Mouse (Mus musculus): ENCODE measurements at regions not wholly inside any gene's neighbourhood (a gene's known extent, or its start where the extent isn't known, plus 50 kb on each side); places are given as distances from the start of the nearest gene placed in this dataset.

DNA sequence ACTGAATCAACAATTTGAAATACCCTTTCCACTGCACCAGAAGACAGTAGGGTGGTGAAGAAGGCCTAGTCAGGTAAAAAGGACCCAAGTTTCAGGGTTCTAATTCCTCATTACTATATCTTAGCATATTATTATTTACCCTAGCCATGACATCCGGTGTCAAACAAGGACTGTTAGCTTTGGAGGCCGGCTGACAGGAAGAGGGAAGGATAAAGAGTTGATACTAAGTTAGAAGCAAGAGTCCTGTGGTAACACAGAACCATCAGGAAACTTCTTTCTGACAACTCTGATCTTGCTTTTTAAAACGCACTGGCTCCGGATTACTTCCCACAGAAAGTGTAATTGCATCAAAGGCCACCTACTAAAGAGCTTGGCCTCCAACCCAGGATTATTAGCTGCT is 230.6 kb upstream of the Adgrl2 start:
- DNase-seq = peak; percentile 7 to 12

DNA sequence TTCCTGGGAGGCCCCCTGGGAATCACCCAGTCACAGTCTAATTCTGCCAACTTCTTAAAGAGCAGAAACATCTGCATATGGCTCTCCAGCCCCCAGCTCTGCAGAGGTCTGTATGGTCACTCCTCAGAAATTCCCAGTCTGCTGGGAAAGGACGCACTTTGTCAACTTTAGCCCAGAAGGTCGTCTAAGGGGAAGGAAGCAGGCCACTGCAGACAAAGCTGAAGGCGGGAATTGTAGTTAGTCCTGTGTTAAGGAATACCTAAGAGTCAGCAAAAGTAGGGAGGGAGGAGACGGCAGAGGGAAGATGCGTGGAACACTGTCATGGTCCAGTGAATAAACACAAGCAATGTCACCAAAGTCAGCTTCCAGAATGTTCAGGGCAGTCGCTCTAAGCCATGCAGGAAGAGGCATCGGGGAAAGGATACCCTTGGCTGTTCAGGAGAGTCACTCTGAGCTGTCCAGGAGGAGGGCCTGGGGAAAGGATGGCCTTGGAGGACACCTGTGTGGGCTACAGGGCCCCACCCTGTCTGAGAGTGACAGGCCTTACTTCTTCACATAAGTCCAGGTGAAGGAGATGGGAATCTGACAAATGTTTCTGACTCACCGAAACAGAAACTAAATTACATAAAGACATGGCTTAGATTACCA is 230.1 kb upstream of the Adgrl2 start:
- peak; percentile 48 to 57 for DNase-seq

DNA sequence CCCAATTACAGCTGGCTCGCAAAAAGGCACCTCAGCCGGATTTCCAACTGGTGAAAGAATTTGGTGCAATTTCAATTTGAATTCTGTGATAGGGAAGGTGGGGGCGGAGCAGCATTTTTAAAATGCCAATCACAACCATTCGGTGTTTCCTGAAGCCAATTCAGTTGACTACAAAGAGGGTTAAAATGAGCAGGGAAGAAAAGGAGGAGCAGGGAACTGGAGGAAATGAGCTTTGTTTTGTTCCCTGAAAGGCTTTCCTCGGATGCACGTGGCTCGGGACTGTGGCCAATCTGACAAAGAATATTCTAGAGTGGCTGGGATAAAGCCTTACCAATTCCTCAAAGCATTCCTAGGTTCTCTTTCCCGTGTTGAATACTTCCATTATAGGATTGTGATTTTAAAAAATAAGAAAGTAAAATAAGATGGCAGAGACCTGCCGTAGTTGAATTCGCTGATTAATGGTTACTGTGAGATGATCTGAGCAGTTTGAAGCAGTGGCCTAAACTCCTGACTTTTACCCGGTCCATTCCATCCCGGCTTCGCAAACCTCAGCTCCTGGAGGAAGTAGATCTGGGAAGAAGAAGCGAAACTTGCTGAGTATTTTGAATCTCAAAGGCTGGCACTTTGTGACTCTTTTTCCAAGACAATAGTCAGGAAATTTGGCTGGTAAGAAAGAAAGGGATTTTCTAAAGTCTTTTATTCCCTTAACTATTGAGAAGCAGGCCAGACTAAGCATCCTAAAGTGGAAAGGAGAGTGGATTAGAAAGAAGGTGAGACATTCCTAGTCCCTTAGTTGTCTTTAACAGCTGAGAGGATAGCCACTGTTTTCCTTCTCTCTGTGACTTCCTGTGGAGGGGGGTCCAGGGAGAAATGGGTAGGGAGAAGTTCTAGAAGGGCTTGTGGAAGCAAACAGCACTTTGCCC is 229.3 kb upstream of the Adgrl2 start:
- DNase-seq = peak; percentile 57 to 66

DNA sequence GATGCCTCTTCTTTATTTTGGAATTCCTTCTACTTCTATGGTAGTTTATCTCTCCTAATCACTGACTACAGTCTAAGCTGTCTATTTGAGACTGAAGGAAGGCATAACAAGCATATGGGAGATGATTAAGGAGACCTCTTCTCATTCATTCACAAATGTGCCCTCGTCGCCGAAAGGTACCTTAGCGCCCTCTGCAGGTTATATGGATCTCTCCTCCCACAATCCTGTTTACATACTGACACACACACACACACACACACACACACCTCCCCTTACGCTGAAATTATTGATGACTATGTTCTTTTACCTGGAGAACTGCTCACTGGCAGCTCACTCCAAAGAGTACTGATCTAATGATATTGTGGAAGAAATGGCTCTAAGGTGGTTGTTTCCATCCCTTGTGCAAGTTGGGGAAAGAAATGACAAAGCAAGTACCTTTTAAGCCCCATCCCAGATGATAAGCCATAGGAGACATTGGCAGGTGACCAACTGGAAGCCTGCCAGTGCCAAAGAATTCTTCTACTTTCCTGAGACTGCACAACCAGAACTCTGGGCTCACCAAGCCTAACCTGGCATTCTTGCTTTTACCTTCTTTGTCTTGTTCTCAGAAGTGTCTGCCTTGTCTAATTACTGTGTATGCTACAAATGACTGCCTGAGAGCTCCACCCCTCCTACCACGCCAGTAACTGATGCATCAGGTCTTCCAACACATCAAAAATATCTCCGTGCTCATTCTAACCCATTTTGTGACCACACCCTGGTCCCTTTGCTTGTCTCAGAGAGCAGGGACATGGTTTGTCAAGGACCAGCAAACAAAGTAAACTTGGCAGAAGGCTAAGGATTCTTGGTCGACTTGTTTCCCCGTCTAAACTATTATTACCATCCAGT is 227.8 kb upstream of the Adgrl2 start:
- no peak for DNase-seq

DNA sequence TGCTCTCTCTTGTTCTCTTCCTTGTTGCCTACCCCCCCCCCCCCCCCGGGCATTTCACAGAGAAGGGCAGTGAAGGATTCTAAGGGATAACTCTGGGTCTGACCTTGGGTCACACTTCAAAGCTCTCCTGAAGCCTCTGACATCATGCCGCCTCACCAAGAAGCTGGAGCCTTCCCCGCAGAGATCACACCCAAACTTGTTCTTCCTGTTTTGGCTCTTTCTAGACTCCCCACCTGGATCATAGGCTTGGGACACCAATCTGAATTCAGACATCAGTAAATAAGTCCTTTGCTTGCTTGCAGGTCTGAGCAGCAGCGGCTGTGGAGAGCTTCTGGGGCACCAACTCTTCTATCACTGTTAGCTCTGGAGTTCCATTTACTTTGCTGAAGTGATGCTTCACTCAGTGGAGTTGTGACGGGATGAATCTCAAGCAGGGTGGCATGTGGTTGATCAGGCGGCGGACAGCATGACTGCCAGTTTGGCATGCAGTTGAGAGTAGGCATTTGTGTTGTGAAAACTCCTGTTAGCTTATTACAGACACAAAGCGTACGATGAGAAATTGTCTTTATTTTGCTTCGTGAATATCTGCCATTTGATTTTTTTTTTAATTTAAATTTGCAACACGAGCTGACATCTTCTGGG is 226.5 kb upstream of the Adgrl2 start:
- no peak for DNase-seq

DNA sequence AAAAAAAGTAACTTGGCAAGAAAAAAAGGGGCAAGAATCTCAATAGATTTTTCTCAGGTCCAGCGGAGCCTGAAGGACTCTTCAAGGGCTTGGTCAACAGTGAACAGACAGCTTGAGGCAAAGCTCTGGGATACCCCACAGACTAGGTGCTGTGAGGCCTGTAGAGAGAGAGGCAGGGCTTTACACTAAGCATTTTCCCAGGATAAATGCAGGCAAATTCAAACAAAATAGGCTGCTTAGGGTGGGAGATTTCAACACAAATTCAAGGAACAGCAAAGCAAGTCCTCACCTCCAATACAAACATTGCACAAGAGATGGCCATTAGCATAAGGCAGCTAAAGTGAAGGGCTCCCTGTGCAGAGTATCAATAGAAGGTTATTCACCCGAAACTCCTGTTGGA is 225.3 kb upstream of the Adgrl2 start:
- no peak for DNase-seq

DNA sequence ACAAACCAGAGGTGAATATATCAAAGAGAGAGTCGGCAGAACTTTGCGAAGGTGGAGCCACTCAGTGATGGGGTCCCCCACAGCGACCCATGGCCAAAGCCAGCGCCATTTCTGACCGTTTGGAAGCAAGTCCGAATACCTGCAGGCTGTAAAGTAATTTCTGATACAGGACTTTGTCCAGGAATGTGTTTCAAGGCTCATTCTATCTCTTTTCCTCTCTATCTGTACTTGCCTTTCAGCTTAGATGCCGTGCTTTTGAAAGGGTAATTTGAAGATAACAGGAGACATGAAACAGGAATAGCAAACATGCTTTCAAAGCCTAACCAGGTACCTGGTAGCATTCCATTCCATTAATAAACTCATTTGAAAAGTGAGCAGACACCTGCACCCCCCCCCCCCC is 221.6 kb upstream of the Adgrl2 start:
- no peak for DNase-seq

DNA sequence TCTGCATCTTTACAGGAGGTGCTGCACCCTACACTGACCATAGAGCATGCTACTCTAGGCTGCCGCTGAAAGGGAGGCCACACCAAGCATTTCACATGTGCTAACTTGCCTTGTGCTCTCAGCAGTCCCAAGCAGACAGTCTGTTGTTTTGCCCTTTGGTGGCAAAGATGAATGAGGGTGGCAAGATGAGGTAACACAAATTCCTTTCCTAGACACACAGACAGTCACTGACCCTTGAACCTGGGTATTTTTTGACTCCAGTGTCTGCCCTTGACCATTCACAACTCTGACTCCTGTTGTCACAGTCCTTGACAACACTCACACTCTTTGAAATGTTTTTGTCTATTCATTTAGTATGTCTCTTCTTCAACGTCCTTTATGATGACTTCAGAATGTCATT is 218.9 kb upstream of the Adgrl2 start:
- DNase-seq = no peak

DNA sequence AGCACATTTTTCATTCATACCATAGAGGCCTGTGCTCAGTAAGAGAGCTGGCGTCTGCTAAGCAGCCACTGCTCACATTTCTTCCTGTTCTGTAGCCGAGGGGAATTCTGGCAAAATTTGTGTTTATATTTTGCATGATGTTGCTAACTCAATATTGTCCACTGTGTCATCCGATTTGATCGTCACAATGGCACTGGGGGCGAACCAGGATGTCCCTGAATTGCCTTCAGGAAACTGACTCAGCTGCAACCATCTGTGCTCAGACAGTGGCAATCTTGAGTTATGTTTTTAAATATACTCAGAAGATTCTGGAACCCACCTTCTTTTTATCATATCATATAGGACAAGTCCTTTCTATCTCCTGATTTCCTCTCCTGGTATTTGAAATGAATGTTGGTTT is 213.1 kb upstream of the Adgrl2 start:
- DNase-seq = no peak

DNA sequence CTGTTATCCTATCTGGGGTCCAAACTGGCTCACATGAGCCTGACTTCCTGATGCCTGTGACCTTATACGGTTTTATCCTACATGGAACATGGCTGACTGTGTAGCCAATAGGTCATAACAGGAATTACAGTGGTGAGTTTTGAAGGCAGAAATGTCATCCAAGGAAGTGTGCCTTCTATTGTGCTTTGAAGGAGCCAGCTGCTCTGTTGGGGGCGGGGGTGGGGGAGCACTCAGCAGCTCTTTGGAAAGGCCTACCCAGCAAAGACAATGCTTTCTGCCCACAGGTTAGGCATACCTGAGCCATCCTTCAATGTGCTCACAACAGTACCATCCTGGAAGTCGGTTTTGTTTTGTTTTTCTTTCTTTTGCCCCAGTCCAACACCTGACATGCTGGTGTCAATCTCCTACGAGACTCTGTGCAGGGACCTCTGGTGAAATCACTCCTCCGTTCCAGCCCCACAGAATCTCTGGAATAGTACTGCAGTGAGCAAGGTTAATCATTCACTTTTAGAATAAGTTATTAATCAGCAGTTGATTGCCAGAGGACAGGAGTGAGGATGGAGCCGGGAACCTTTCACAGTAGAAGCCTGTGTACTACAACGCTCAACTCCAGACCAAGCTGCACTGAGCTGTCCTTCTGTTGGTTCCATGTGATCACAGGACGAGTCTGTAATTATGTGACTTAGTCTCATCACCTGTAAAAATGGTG is 206.3 kb upstream of the Adgrl2 start:
- no peak for DNase-seq

DNA sequence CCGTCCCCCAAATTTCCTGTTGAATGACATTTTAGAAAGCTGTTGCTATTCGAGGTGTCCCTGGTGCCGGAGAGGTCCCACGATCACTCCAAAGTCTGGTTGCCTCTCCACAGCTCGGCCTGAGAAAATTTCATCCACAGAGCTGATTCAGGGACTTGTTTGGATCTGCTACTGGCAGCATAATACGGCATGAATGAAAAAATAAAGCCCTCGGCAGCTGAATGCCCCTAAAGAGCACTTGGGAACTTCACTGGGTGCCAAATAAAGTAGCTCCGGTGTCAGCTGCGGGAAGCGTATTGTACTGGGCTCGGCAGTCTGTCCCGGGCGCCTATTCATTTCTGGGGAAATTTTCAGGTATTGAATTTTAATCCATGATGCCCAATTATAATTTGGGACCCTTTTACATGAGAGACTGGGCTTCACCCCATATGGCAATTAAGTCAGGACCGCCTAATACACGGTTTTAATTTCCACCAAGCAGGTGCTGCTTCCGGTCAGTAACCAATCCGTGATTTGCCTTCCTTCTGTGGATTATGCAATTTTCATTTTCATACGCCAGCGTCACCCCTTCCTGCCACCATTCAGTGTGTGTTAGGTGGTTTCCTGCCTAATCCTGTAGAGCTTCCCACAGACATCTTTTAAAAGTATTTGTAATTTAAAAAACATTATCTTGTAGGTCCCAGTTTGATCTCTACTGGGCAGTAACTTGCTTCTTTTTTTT is 200.7 kb upstream of the Adgrl2 start:
- DNase-seq = peak; percentile 7 to 26

DNA sequence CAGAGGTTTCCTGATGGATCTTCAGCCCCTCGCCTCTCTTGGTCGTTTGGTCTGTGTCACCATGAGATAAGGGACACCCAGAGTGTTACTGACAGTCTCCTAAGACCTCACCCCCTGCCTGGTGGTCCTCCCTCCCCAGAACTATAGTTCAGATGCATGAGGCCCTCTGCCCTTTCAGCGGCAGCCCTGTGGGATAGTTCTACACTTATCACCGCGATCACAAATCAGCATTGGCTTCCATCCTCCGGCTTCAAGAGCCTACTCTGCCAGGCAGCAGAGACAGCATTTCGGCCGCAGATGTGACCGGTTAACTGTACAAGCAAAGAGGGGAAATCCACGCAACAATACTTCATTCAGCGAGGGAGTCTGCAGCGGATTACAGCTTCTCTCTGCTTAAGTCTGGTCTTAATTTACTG is 193.8 kb upstream of the Adgrl2 start:
- DNase-seq = no peak

DNA sequence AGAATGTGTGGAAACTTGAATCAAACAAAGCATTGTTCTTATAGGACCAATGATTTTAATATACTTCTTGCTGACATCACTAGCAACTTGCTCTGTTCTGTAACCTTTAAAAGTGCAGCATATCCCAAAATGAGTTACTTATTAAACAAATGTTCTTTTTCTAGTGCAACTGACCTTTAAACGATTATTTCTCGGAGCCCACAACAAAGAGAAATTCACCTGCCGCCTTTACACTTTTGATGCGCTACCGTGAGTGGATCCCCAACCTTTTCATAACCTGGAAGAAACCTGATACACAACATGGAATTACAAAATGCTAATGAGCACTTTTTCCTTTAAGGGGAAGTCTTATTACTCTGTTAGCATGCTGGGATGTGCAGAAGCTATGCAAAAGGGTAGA is 191.7 kb upstream of the Adgrl2 start:
- DNase-seq = no peak

DNA sequence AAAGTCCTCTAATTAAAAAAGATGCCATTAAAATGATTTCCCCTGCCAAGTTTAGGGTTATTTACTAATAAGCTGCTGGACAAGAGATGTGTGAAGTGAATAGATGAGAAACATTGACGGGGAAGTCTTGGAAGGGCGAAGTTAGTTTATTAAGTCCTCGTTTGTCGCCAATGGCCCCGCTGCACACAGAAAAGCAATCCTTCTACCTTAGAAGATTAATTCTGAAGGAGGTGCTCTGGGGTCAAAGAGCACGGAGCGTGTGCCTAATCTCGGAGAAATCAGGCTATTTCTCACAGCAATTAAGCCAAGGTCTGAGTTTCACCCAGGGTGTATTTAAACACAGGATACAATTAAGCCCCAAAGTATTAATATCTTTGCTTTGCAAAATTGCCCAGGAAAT is 189.8 kb upstream of the Adgrl2 start:
- DNase-seq = no peak

DNA sequence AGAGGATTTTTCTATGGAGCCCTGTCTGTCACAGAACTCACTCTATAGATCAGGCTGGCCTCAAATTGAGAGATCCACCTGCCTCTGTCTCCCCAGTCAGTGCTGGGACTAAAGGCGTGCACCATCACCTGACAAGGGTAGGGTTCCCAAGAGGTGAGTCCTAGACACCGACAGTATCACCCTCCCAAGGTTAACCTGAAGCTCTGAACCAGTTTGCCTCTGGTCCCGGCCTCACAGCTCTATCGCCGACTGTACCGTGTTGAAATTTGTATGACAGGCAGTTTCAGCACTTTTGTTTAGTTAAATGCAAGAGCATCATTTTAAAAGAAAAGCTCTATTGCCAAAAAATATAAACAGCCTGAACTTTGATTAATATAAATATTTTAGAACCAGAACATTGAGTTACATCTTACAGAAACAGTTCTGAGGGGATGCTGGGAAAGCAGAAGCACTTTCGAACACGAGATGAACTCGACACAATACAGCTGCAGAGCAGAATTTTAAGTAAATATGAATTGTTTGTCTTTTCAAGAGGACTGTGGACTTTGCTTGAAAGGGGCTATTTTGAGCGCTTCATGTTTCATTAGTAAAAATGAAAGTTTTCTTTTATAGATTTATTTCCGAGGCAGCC is 189.2 kb upstream of the Adgrl2 start:
- DNase-seq = no peak

DNA sequence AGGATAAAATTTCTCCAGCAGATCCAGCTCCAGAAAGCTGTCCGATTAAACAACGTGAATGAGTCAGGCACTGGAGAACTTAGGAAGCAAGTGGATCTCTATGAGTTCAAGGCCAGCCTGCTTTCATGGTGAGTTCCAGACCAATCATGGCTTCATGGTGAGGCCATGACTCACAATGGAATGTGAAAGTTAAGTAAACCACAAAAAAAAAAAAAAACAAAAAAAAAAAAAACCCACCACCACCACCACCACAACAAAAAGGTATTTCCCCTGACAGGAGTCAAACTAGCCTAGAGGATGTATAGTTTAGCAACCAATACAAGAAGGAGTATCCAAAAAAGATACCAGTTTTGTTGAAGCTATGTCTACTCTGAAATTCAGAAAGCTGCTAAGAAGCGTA is 188.5 kb upstream of the Adgrl2 start:
- no peak for DNase-seq

DNA sequence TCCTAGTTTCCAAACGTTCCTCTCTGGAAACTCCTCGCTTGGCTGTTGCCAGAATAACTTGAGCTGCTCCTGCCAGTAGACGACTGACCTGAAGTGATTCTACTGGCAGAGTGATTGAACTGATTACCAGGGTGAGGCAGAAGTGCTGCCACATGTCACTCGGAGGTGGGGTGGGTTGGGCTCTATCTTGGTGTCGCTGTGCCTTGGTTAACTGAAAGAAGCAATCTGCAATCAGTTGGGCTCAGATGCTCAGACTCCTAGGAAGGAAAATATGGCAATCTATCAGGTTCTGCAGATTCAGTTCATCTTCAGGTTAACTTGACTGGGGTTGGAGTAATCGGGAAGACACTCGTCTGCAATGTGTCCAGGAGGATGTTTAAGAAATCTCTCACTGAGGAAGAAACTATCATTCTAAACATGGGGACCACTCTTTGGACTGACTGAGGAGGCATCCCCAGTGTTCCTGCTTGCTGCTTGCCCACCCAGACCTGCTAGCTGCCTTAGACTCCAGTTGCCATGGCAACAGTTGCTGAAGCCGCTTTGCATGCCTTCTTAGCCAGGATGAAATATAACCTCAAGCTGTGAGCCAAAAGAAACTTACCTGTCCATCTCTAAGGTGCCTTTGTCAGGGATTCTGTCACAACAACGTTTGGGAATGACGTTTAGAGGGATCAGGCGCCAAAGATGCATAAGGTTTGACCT is 184.5 kb upstream of the Adgrl2 start:
- no peak for DNase-seq

DNA sequence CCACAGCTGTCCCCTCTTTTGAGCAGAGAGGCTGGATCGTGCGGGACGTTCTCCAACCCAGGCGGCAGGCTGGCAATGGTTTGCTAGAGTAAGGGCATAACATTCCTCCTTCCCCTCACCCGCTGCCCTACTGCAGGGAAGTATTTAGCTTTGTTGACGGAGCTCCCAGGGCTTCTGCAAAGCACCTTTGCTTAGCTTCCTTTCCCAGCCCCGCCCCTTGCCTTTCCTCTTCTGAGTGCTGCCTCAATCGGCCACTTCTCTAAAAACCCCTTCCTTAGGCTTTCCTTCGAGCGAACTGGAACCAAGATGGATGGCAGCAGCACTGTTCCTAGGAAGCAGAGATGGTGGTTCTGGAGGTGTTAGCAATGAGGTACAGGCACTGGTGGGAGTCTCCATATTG is 183.2 kb upstream of the Adgrl2 start:
- no peak for DNase-seq

DNA sequence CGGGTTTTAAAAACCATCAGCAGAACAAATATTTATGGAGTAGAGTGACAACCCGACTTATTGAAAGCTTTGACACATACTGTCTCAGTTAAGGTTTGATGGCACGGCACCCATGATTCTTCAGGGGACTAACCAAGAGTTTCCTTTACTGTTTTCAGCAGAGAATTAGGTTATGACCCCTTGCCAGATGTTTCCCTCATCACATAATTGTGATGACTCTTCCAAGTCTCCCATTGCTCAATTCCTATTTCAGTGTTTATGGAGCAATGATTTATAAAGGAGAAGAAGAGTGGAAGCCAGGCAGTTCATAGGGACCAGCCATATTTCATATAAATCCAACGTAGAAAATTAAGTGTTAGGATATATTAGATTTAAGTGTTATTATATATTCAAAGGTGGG is 181.4 kb upstream of the Adgrl2 start:
- no peak for DNase-seq

DNA sequence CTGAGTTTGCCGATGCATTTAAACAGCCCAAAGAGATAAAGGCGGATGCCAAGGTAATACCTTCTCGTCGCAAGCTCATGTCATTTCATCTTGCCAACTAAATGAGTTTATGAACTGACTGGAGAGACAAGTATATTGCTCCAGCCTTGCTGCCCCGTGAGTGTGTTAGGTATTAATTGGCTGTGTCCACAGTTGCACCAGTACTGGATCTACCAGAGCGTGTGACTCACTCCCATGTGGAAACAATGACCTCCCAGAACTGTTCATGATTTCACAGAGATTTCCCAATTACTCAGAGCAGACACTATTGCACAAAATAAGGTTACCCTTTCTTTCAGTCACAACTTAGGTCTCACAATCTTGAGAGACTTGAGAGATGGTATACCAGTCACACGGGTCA is 179.8 kb upstream of the Adgrl2 start:
- DNase-seq = no peak
